Mouse (Mus musculus) hindbrain, embryonic 16.5 days (tissue): ENCODE data around the gene Isoc2a. TPM values are rescaled to one million over a fixed set of nuclear protein-coding genes. Genes with fewer than 3 reads are reported as not detected.

Source experiments
- ATAC-seq: fragments of 200-750 bp; cut with Nextera tagmentation; 2 replicates; pipeline ENCODE4 v1.8.0; 2017; ENCODE audit warnings: moderate TSS enrichment, moderate library complexity
- H3K27ac ChIP-seq: fragments of 300-500 bp; sonication (generic); 2 replicates; pipeline ENCODE4 v1.5.1; 2014; ENCODE audit warnings: low read depth, mild to moderate bottlenecking, control low read depth, low read length, moderate library complexity
- H3K27me3 ChIP-seq: fragments of 300-500 bp; sonication (generic); replicated peaks from 2 replicates; pipeline ENCODE4 v1.6.1; 2014; ENCODE audit warnings: low read length; ENCODE audit not compliant: control insufficient read depth, insufficient read depth
- H3K36me3 ChIP-seq: fragments of 300-500 bp; sonication (generic); 2 replicates; pipeline ENCODE4 v1.6.1; 2014; ENCODE audit warnings: mild to moderate bottlenecking, low read length, moderate library complexity, mixed read lengths; ENCODE audit not compliant: control insufficient read depth, insufficient read depth
- H3K4me1 ChIP-seq: fragments of 300-500 bp; sonication (generic); 2 replicates; pipeline ENCODE4 v1.6.1; 2014; ENCODE audit warnings: low read depth, low read length; ENCODE audit not compliant: control insufficient read depth, insufficient read depth
- H3K4me2 ChIP-seq: fragments of 300-500 bp; sonication (generic); 2 replicates; pipeline ENCODE4 v1.6.1; 2014; ENCODE audit warnings: mild to moderate bottlenecking, low read length, control low read depth, moderate library complexity
- H3K4me3 ChIP-seq: fragments of 300-500 bp; sonication (generic); 2 replicates; pipeline ENCODE4 v1.5.1; 2014; ENCODE audit warnings: mild to moderate bottlenecking, low read length, control low read depth, moderate library complexity
- H3K9ac ChIP-seq: fragments of 300-500 bp; sonication (generic); 2 replicates; pipeline ENCODE4 v1.6.1; 2014; ENCODE audit warnings: low read depth, mild to moderate bottlenecking, control low read depth, low read length, moderate library complexity
- H3K9me3 ChIP-seq: fragments of 300-500 bp; sonication (generic); 2 replicates; pipeline ENCODE4 v1.6.1; 2014; ENCODE audit warnings: mild to moderate bottlenecking, low read length, moderate library complexity; ENCODE audit not compliant: control insufficient read depth
- WGBS: fragments of 180-500 bp; shearing (Covaris S2); extraction: QIAGEN DNeasy Blood & Tissue Kit; methylation state at CpG from one replicate; pipeline ENCODE4 v1.1.7; 2014; 5-methylcytosine and 5-hydroxymethylcytosine counted together
- polyA plus RNA-seq: library from polyadenylated mRNA; unstranded; fragments of >200 nt; fragmentation: Nextera tagmentation; extraction: Ambion mirVana; gene quantifications from 2 replicates; pipeline ENCODE4 v1.2.1, GENCODE M21; 2015

The Isoc2a gene
- polyA plus RNA-seq, 1 experiment from 2014 or later = 0.93 TPM

- H3K4me1 ChIP-seq = no peaks in the 10 kb centered on the region
- no peak within 1 kb of the TSS for H3K9ac ChIP-seq
- H3K27me3 ChIP-seq = no peaks in the 10 kb centered on the region
- no peak for ATAC-seq
- H3K4me3 ChIP-seq = no peak within 1 kb of the TSS
- H3K9me3 ChIP-seq = no peaks in the 10 kb centered on the region
- H3K4me2 ChIP-seq = no peak within 1 kb of the TSS
- no peak within 1 kb of the TSS for H3K27ac ChIP-seq
- WGBS = 54% methylated on average over 10 of the region's 10 CpGs
- H3K36me3 ChIP-seq = no peaks in the 10 kb centered on the region
Measured at GRCm38 (mm10) chr7:4906466-4906950, 29.6 kb downstream of the Isoc2a start, which contains the start of gene Gm36210. Gm36210 (minus strand) TSS chr7:4906516.

- H3K9me3 ChIP-seq = no peaks in the 10 kb centered on the region
- H3K4me3 ChIP-seq = no peak overlapping the region; the same call in 1 of the 2 replicates
- WGBS = 39% methylated on average over 9 of the region's 9 CpGs
Measured at GRCm38 (mm10) chr7:4911561-4911960, 34.6 kb downstream of the Isoc2a start.

GRCm38 (mm10) chr7:4912248-4912647 is 35.3 kb downstream of the Isoc2a start:
- Histone ChIP-seq H3K4me1 (peaks cover 19% of the 10 kb centered on the region), H3K4me2 (no peak overlapping the region; the same call in 1 of the 2 replicates), H3K36me3 (no peaks in the 10 kb centered on the region), H3K27me3 (no peaks in the 10 kb centered on the region), H3K9me3 (no peaks in the 10 kb centered on the region), H3K9ac (no peak overlapping the region), H3K4me3 (peak overlapping the region; percentile 14), H3K27ac (no peak overlapping the region)
- WGBS = 65% methylated on average over 5 of the region's 5 CpGs
- no peak for ATAC-seq

More at GRCm38 (mm10) chr7:4911561-4911960, 34.6 kb downstream of the Isoc2a start:
- Histone ChIP-seq H3K27me3 (no peaks in the 10 kb centered on the region), H3K36me3 (no peaks in the 10 kb centered on the region), H3K4me1 (peaks cover 12% of the 10 kb centered on the region), H3K4me2 (peak overlapping the region; percentile 2; the same call in 1 of the 2 replicates), H3K27ac (no peak overlapping the region), H3K9ac (no peak overlapping the region; the same call in 1 of the 2 replicates)
- no peak for ATAC-seq

GRCm38 (mm10) chr7:4915007-4915665 is 38.2 kb downstream of the Isoc2a start, which contains the start of gene Zfp628:
Zfp628 (plus strand) TSS chr7:4915217.
- H3K9ac ChIP-seq = peak within 1 kb of the TSS; percentile 94
- ATAC-seq = peak; percentile 92

GRCm38 (mm10) chr7:4915669-4916416 is 38.9 kb downstream of the Isoc2a start:
- Histone ChIP-seq H3K4me2 (peak overlapping the region; percentile 78), H3K27ac (peak overlapping the region; percentile 99), H3K9me3 (no peaks in the 10 kb centered on the region), H3K4me3 (peak overlapping the region; percentile 75), H3K36me3 (peaks cover 22% of the 10 kb centered on the region), H3K27me3 (no peaks in the 10 kb centered on the region), H3K4me1 (peaks cover 19% of the 10 kb centered on the region), H3K9ac (peak overlapping the region; percentile 94)
- peak; percentile 49 for ATAC-seq
- WGBS = 12% methylated on average over 14 of the region's 14 CpGs

More at GRCm38 (mm10) chr7:4915007-4915665, 38.2 kb downstream of the Isoc2a start, which contains the start of gene Zfp628:
- Histone ChIP-seq H3K27me3 (no peaks in the 10 kb centered on the region), H3K4me1 (peaks cover 19% of the 10 kb centered on the region), H3K4me2 (peak within 1 kb of the TSS; percentile 78), H3K36me3 (peaks cover 15% of the 10 kb centered on the region), H3K9me3 (no peaks in the 10 kb centered on the region), H3K4me3 (peak within 1 kb of the TSS; percentile 75), H3K27ac (peak within 1 kb of the TSS; percentile 99)
- WGBS = under 1% methylated on average over 41 of the region's 56 CpGs

- Histone ChIP-seq H3K4me1 (peaks cover 32% of the 10 kb centered on the region), H3K27ac (no peak overlapping the region), H3K4me3 (no peak overlapping the region), H3K36me3 (peaks cover 24% of the 10 kb centered on the region), H3K9ac (no peak overlapping the region), H3K27me3 (no peaks in the 10 kb centered on the region), H3K9me3 (no peaks in the 10 kb centered on the region), H3K4me2 (no peak overlapping the region)
- 87% methylated on average over 2 of the region's 2 CpGs for WGBS
- ATAC-seq = no peak
Measured at GRCm38 (mm10) chr7:4917494-4917893, 40.5 kb downstream of the Isoc2a start.

GRCm38 (mm10) chr7:4918681-4919080 is 41.7 kb downstream of the Isoc2a start:
- ATAC-seq = no peak
- H3K4me1 ChIP-seq = peaks cover 37% of the 10 kb centered on the region

GRCm38 (mm10) chr7:4919096-4919495 is 42.1 kb downstream of the Isoc2a start:
- ATAC-seq = no peak
- Histone ChIP-seq H3K9me3 (no peaks in the 10 kb centered on the region), H3K27me3 (no peaks in the 10 kb centered on the region), H3K4me2 (no peak overlapping the region), H3K4me1 (peaks cover 40% of the 10 kb centered on the region), H3K4me3 (no peak overlapping the region), H3K9ac (no peak overlapping the region; the same call in 1 of the 2 replicates), H3K27ac (no peak overlapping the region), H3K36me3 (peaks cover 24% of the 10 kb centered on the region)
- WGBS = 86% methylated on average over 15 of the region's 21 CpGs

More at GRCm38 (mm10) chr7:4918681-4919080, 41.7 kb downstream of the Isoc2a start:
- H3K27ac ChIP-seq = no peak overlapping the region
- H3K4me3 ChIP-seq = no peak overlapping the region
- no peak overlapping the region; the same call in 1 of the 2 replicates for H3K9ac ChIP-seq
- peaks cover 24% of the 10 kb centered on the region for H3K36me3 ChIP-seq
- H3K9me3 ChIP-seq = no peaks in the 10 kb centered on the region
- H3K27me3 ChIP-seq = no peaks in the 10 kb centered on the region
- 92% methylated on average over 15 of the region's 15 CpGs for WGBS
- H3K4me2 ChIP-seq = no peak overlapping the region

GRCm38 (mm10) chr7:4919971-4920370 is 43.0 kb downstream of the Isoc2a start:
- no peaks in the 10 kb centered on the region for H3K27me3 ChIP-seq
- H3K9ac ChIP-seq = no peak overlapping the region
- no peak for ATAC-seq
- H3K4me2 ChIP-seq = no peak overlapping the region
- peaks cover 24% of the 10 kb centered on the region for H3K36me3 ChIP-seq
- no peak overlapping the region for H3K27ac ChIP-seq
- H3K4me1 ChIP-seq = peaks cover 45% of the 10 kb centered on the region
- 92% methylated on average over 21 of the region's 21 CpGs for WGBS
- H3K9me3 ChIP-seq = no peaks in the 10 kb centered on the region
- no peak overlapping the region; the same call in 1 of the 2 replicates for H3K4me3 ChIP-seq
